Mouse (Mus musculus): ENCODE results near the gene Bcas2. TPM values are rescaled to one million over a fixed set of nuclear protein-coding genes. Genes with fewer than 3 reads are reported as not detected.
"Not testable (repeated sequence)": the region's sequence is repeated elsewhere in the genome, so short reads cannot be mapped to it uniquely, and the experiment has no call there.

The Bcas2 gene
- total and polyA plus RNA-seq, 2 experiments from 2014 or later, result 103 to 234 TPM

GRCm38 (mm10) chr3:103192161-103192560, 20.7 kb downstream of the Bcas2 start:
- Histone ChIP-seq H3K36me3 (ENCODE audit: insufficient read depth, low read length) (no peaks in the 10 kb centered on the region), H3K9me3 (ENCODE audit: low read length) (0 out of 2 replicates have a peak, but pooled peaks cover 6% of the 10 kb centered on the region), H3K4me2 (ENCODE audit: low read depth, low read length, poor library complexity, severe bottlenecking) (no peak overlapping the region), H3K4me1 (ENCODE audit: insufficient read depth, low read length) (no peaks in the 10 kb centered on the region), H3K27me3 (ENCODE audit: insufficient read depth, low read length) (no peaks in the 10 kb centered on the region), H3K4me3 (ENCODE audit: low read depth, low read length) (no peak overlapping the region), H3K27ac (ENCODE audit: low read depth, low read length) (no peak overlapping the region), H3K9ac (replicated peaks; ENCODE audit: low read length, poor library complexity, severe bottlenecking) (no peak overlapping the region)
- DNase-seq (ENCODE audit: low spot score), result no peak
- 87% methylated on average over 4 of the region's 4 CpGs for WGBS
- ATAC-seq (ENCODE audit: low FRiP score), result no peak
- no peak for TF ChIP-seq CTCF (IDR thresholded peaks at IDR 0.05)

- DNase-seq (ENCODE audit: low spot score) (no peak), ATAC-seq (ENCODE audit: low FRiP score) (no peak)
- Histone ChIP-seq H3K9ac (replicated peaks; ENCODE audit: low read length, poor library complexity, severe bottlenecking) (no peak overlapping the region), H3K27ac (ENCODE audit: low read depth, low read length) (no peak overlapping the region), H3K4me2 (ENCODE audit: low read depth, low read length, poor library complexity, severe bottlenecking) (no peak overlapping the region), H3K27me3 (ENCODE audit: insufficient read depth, low read length) (no peaks in the 10 kb centered on the region), H3K36me3 (ENCODE audit: insufficient read depth, low read length) (no peaks in the 10 kb centered on the region), H3K4me1 (ENCODE audit: insufficient read depth, low read length) (no peaks in the 10 kb centered on the region), H3K4me3 (ENCODE audit: low read depth, low read length) (no peak overlapping the region), H3K9me3 (ENCODE audit: low read length) (0 out of 2 replicates have a peak, but pooled peaks cover 6% of the 10 kb centered on the region)
- WGBS, result 74% methylated on average over 1 of the region's 1 CpGs
- TF ChIP-seq CTCF (IDR thresholded peaks at IDR 0.05), result no peak
These were observed 21.7 kb downstream of the Bcas2 start for GRCm38 (mm10) chr3:103193186-103193585.

- Histone ChIP-seq H3K4me1 (ENCODE audit: insufficient read depth, low read length) (no peaks in the 10 kb centered on the region), H3K4me3 (ENCODE audit: low read depth, low read length) (no peak overlapping the region), H3K27me3 (ENCODE audit: insufficient read depth, low read length) (no peaks in the 10 kb centered on the region), H3K27ac (ENCODE audit: low read depth, low read length) (no peak overlapping the region), H3K36me3 (ENCODE audit: insufficient read depth, low read length) (no peaks in the 10 kb centered on the region), H3K4me2 (ENCODE audit: low read depth, low read length, poor library complexity, severe bottlenecking) (no peak overlapping the region), H3K9me3 (ENCODE audit: low read length) (0 out of 2 replicates have a peak, but pooled peaks cover 5% of the 10 kb centered on the region), H3K9ac (replicated peaks; ENCODE audit: low read length, poor library complexity, severe bottlenecking) (no peak overlapping the region)
- no peak for ATAC-seq (ENCODE audit: low FRiP score)
- no peak for TF ChIP-seq CTCF (IDR thresholded peaks at IDR 0.05)
- WGBS, result 81% methylated on average over 7 of the region's 7 CpGs
- DNase-seq (ENCODE audit: low spot score), result no peak
These were observed 24.9 kb downstream of the Bcas2 start for GRCm38 (mm10) chr3:103196320-103196823.

GRCm38 (mm10) chr3:103199386-103199785, 27.9 kb downstream of the Bcas2 start:
- ATAC-seq (ENCODE audit: low FRiP score), result no peak
- no peak for DNase-seq (ENCODE audit: low spot score)
- no peaks in the 10 kb centered on the region for H3K9me3 ChIP-seq (ENCODE audit: low read length)
- 88% methylated on average over 5 of the region's 5 CpGs for WGBS
- no peak for TF ChIP-seq CTCF (IDR thresholded peaks at IDR 0.05)
- no peaks in the 10 kb centered on the region for H3K4me1 ChIP-seq (ENCODE audit: insufficient read depth, low read length)
- no peaks in the 10 kb centered on the region for H3K36me3 ChIP-seq (ENCODE audit: insufficient read depth, low read length)
- no peaks in the 10 kb centered on the region for H3K27me3 ChIP-seq (ENCODE audit: insufficient read depth, low read length)
- H3K9ac ChIP-seq (replicated peaks; ENCODE audit: low read length, poor library complexity, severe bottlenecking), result no peak overlapping the region
- no peak overlapping the region for H3K4me3 ChIP-seq (ENCODE audit: low read depth, low read length)
- H3K4me2 ChIP-seq (ENCODE audit: low read depth, low read length, poor library complexity, severe bottlenecking), result no peak overlapping the region
- no peak overlapping the region for H3K27ac ChIP-seq (ENCODE audit: low read depth, low read length)

GRCm38 (mm10) chr3:103201105-103201504, 29.6 kb downstream of the Bcas2 start:
- not testable (repeated sequence) for H3K4me1 ChIP-seq (ENCODE audit: insufficient read depth, low read length); H3K36me3 ChIP-seq (ENCODE audit: insufficient read depth, low read length); H3K4me2 ChIP-seq (ENCODE audit: low read depth, low read length, poor library complexity, severe bottlenecking); H3K27ac ChIP-seq (ENCODE audit: low read depth, low read length); DNase-seq (ENCODE audit: low spot score); H3K9me3 ChIP-seq (ENCODE audit: low read length); H3K27me3 ChIP-seq (ENCODE audit: insufficient read depth, low read length); ATAC-seq (ENCODE audit: low FRiP score); H3K9ac ChIP-seq (replicated peaks; ENCODE audit: low read length, poor library complexity, severe bottlenecking); H3K4me3 ChIP-seq (ENCODE audit: low read depth, low read length)
- 95% methylated on average over 7 of the region's 7 CpGs for WGBS

GRCm38 (mm10) chr3:103203554-103203953, 32.1 kb downstream of the Bcas2 start:
- no peak overlapping the region for H3K27ac ChIP-seq (ENCODE audit: low read depth, low read length)
- 91% methylated on average over 1 of the region's 1 CpGs for WGBS
- no peaks in the 10 kb centered on the region for H3K9me3 ChIP-seq (ENCODE audit: low read length)
- ATAC-seq (ENCODE audit: low FRiP score) (no peak), DNase-seq (ENCODE audit: low spot score) (no peak)
- H3K4me3 ChIP-seq (ENCODE audit: low read depth, low read length), result no peak overlapping the region
- H3K36me3 ChIP-seq (ENCODE audit: insufficient read depth, low read length), result no peaks in the 10 kb centered on the region
- no peaks in the 10 kb centered on the region for H3K4me1 ChIP-seq (ENCODE audit: insufficient read depth, low read length)
- H3K4me2 ChIP-seq (ENCODE audit: low read depth, low read length, poor library complexity, severe bottlenecking), result no peak overlapping the region
- H3K27me3 ChIP-seq (ENCODE audit: insufficient read depth, low read length), result no peaks in the 10 kb centered on the region
- no peak overlapping the region for H3K9ac ChIP-seq (replicated peaks; ENCODE audit: low read length, poor library complexity, severe bottlenecking)
- no peak for TF ChIP-seq CTCF (IDR thresholded peaks at IDR 0.05)

Measured in midbrain, postnatal 0 days (tissue).